Mouse (Mus musculus) small intestine, adult 2 months (tissue): ENCODE measurements around the gene Phtf2.

ENCODE experiments used
- CTCF ChIP-seq: fragments of 200-500 bp; IDR thresholded peaks from 2 replicates; pipeline ENCODE4 v1.5.1; 2012; ENCODE audit warnings: low read depth, mild to moderate bottlenecking, control low read depth, inconsistent platforms, low read length, moderate library complexity, mixed read lengths; ENCODE audit not compliant: insufficient replicate concordance, insufficient read length; ENCODE audit errors: extremely low read depth
- POLR2A ChIP-seq: fragments of 200-500 bp; IDR thresholded peaks from 2 replicates; pipeline ENCODE4 v1.6.1; 2012; ENCODE audit warnings: low read depth, mild to moderate bottlenecking, control low read depth, inconsistent platforms, low read length, moderate library complexity

DNA sequence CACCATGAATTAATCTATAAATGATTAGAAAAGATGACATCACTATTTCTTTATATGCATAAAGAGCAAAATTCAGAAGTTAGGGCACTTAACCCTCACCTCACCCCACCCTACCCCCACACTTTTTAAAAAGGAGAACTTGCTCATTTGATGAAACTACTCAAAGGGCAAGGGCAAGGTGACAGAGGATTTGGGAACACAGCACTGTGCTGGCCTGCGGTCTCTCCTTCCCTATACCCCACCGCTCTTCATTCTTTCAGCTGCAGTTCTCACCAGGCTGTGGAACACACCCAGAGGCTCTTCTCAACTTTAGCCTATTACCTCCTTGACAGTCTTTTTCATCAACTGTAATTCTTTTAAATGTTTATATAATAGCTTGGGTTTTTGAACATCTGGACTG lies 34.9 kb downstream of the Phtf2 start:
- no peak for TF ChIP-seq POLR2A
- no peak for TF ChIP-seq CTCF
